Mouse (Mus musculus) heart, embryonic 16.5 days (tissue): ENCODE data around the gene Gm37240. TPM values are rescaled to one million over a fixed set of nuclear protein-coding genes. Genes with fewer than 3 reads are reported as not detected.
A peak's percentile ranks its signal among the peaks of the same experiment; 100 is the strongest.

Experiments used
- ATAC-seq: fragments of 200-750 bp; cut with Nextera tagmentation; replicated peaks from 2 replicates; pipeline ENCODE4 v1.8.0; 2017; ENCODE audit warnings: moderate number of reproducible peaks; ENCODE audit not compliant: insufficient read depth, low FRiP score; ENCODE audit errors: extremely low read depth
- H3K27ac ChIP-seq: fragments of 300-500 bp; sonication (generic); 2 replicates; pipeline ENCODE4 v1.5.1; 2014; ENCODE audit warnings: mild to moderate bottlenecking, low read length, control low read depth, moderate library complexity
- H3K27me3 ChIP-seq: fragments of 300-500 bp; sonication (generic); 2 replicates; pipeline ENCODE4 v1.6.1; 2014; ENCODE audit warnings: low read length, mixed read lengths; ENCODE audit not compliant: control insufficient read depth, insufficient read depth
- H3K36me3 ChIP-seq: fragments of 300-500 bp; sonication (generic); 2 replicates; pipeline ENCODE4 v1.6.1; 2014; ENCODE audit not compliant: control insufficient read depth, insufficient read depth
- H3K4me1 ChIP-seq: fragments of 300-500 bp; sonication (generic); 2 replicates; pipeline ENCODE4 v1.6.1; 2014; ENCODE audit warnings: low read length, mixed read lengths; ENCODE audit not compliant: control insufficient read depth, insufficient read depth
- H3K4me2 ChIP-seq: fragments of 300-500 bp; sonication (generic); 2 replicates; pipeline ENCODE4 v1.6.1; 2014; ENCODE audit warnings: low read depth, mild to moderate bottlenecking, control low read depth, low read length
- H3K4me3 ChIP-seq: fragments of 300-500 bp; sonication (generic); 2 replicates; pipeline ENCODE4 v1.5.1; 2014; ENCODE audit warnings: mild to moderate bottlenecking, control low read depth, low read length
- H3K9ac ChIP-seq: fragments of 300-500 bp; sonication (generic); 2 replicates; pipeline ENCODE4 v1.6.1; 2014; ENCODE audit warnings: low read length, control low read depth
- H3K9me3 ChIP-seq: fragments of 300-500 bp; sonication (generic); replicated peaks from 2 replicates; pipeline ENCODE4 v1.6.1; 2016; ENCODE audit warnings: low read length; ENCODE audit not compliant: control insufficient read depth
- WGBS: fragments of 180-500 bp; shearing (Covaris S2); extraction: QIAGEN DNeasy Blood & Tissue Kit; methylation state at CpG from one replicate; pipeline ENCODE4 v1.1.7; 2014; 5-methylcytosine and 5-hydroxymethylcytosine counted together
- polyA plus RNA-seq: library from polyadenylated mRNA; unstranded; fragments of >200 nt; fragmentation: Nextera tagmentation; extraction: Ambion mirVana; gene quantifications from 2 replicates; pipeline ENCODE4 v1.2.1, GENCODE M21; 2015

Gene Gm37240
- polyA plus RNA-seq, 1 experiment from 2014 or later: 18.4 TPM

DNA sequence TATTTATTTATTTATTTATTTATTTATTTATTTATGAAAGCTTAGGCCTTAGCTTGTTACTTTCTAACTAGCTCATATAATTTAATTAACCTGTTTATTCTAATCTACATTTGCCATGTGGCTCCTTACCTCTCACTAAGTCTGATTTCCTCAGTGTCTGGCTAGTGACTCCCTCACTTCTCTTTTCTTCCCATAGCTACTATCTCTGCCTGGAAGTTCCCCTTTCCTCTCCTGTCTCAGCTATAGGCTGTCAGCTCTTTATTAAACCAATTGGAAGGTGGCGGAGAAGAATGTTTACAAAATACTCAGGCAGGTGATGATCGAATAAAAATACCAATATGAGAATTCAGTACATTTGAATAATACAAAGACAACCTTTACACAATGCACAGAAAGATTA lies 1044.5 kb downstream of the Gm37240 start:
- no peak overlapping the region for H3K27ac ChIP-seq

DNA sequence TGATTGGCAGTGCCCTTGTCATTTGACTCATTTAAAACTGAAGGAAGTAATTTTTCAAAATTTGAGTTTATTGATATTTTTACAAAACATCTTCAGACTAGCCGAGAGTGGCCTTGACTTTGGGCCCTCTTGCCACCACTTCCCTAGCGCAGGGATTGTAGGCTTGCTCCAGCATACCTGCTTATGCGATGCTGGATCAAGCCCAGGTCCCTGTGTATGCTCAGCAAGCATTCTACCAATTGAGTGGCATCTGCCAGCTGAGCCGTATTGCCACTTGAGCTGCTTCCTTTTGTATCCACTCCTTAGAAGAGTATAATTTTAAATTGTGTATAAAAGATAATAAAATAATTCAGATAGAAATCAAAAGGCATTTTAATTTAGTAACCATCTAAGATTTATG lies 1046.0 kb downstream of the Gm37240 start:
- no peak overlapping the region for H3K9ac ChIP-seq
- H3K4me2 ChIP-seq: no peak overlapping the region
- no peak overlapping the region for H3K27ac ChIP-seq
- no peak overlapping the region for H3K4me3 ChIP-seq
- H3K27me3 ChIP-seq: no peaks in the 10 kb centered on the region
- no peaks in the 10 kb centered on the region for H3K36me3 ChIP-seq
- H3K4me1 ChIP-seq: no peaks in the 10 kb centered on the region
- ATAC-seq: no peak
- H3K9me3 ChIP-seq: no peaks in the 10 kb centered on the region
- 89% methylated on average over 4 of the region's 4 CpGs for WGBS

More for the DNA sequence above, 1044.5 kb downstream of the Gm37240 start:
- peaks cover 8% of the 10 kb centered on the region for H3K4me1 ChIP-seq
- H3K4me2 ChIP-seq: no peak overlapping the region
- no peaks in the 10 kb centered on the region for H3K36me3 ChIP-seq
- H3K9ac ChIP-seq: no peak overlapping the region
- H3K4me3 ChIP-seq: no peak overlapping the region
- H3K27me3 ChIP-seq: no peaks in the 10 kb centered on the region
- ATAC-seq: no peak
- 78% methylated on average over 2 of the region's 2 CpGs for WGBS
- no peaks in the 10 kb centered on the region for H3K9me3 ChIP-seq

- Histone ChIP-seq H3K27me3 (no peaks in the 10 kb centered on the region), H3K9me3 (no peaks in the 10 kb centered on the region), H3K4me1 (peaks cover 3% of the 10 kb centered on the region; the same call in 1 of the 2 replicates), H3K4me2 (no peak overlapping the region), H3K4me3 (no peak overlapping the region), H3K9ac (no peak overlapping the region), H3K27ac (no peak overlapping the region), H3K36me3 (no peaks in the 10 kb centered on the region)
- WGBS: 69% methylated on average over 5 of the region's 5 CpGs
- no peak for ATAC-seq
Observed at GRCm38 (mm10) chr3:84839499-84839898, 1047.8 kb downstream of the Gm37240 start.

DNA sequence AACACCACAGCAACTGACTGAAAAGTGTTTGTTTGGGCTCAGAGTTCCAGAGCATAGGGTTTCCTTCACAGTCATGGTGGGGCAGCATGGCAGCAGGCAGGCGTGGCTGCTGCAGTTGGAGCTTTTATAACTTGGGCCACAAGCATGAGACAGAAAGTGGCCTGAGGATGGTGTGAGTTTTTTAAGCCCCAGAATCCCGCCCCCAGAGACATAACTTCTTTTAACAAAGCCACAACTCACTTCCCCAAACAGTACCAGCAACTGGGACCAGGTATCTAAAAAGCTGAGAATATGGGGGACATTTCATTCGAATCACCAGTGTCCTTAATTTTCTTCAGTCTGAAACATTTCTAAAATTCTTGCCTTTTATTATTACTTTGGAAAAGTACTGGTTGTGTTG lies 1049.3 kb downstream of the Gm37240 start:
- H3K27me3 ChIP-seq: no peaks in the 10 kb centered on the region
- H3K27ac ChIP-seq: no peak overlapping the region
- H3K9ac ChIP-seq: no peak overlapping the region
- H3K4me1 ChIP-seq: peaks cover 3% of the 10 kb centered on the region; the same call in 1 of the 2 replicates
- no peaks in the 10 kb centered on the region for H3K9me3 ChIP-seq
- H3K4me2 ChIP-seq: no peak overlapping the region
- H3K4me3 ChIP-seq: no peak overlapping the region
- no peaks in the 10 kb centered on the region for H3K36me3 ChIP-seq
- WGBS: 88% methylated on average over 3 of the region's 3 CpGs
- no peak for ATAC-seq

DNA sequence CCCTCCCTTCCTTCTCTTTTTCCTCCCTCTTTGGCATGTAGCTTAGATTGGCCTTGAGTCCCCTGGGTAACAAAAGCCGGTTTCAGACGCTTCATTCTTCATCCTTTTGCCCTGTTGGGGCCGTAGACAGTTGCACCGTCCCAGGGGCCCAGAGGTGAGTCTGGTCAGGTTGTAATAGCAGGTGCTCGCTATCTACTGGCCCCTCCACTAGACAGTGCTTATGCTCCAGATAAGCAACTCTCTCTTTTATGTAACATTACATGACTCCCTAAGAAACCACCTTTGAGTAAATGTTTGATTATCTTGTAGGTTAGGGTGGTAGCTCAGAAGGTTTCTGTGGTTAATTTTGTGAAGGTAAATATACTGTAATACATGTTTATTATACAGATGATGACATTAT lies 1051.3 kb downstream of the Gm37240 start:
- Histone ChIP-seq H3K9me3 (no peaks in the 10 kb centered on the region), H3K27me3 (no peaks in the 10 kb centered on the region), H3K36me3 (no peaks in the 10 kb centered on the region), H3K4me3 (no peak overlapping the region), H3K9ac (no peak overlapping the region), H3K27ac (no peak overlapping the region), H3K4me1 (peaks cover 3% of the 10 kb centered on the region; the same call in 1 of the 2 replicates), H3K4me2 (no peak overlapping the region)
- WGBS: 67% methylated on average over 5 of the region's 5 CpGs
- ATAC-seq: no peak

DNA sequence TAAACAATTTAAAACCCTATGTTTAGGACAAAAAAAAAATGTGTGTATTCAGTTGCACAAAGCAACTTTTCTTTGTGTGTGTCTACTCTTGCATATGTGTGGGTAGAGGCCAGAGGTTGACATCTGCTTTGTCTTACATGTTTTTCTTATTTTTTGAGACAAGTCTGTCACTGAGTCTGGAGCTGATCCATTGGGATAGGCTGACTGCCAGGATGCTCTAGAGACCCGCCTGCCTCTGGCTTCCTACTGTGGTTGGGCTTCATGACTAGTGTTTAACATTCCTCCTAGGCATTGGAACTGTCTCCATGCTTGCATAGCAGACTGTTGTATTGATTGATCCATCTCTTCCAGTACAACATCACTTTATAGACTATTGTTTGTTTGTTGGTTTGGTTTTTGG lies 1058.0 kb downstream of the Gm37240 start:
- Histone ChIP-seq H3K4me1 (peaks cover 11% of the 10 kb centered on the region), H3K4me3 (no peak overlapping the region), H3K27ac (no peak overlapping the region), H3K36me3 (no peaks in the 10 kb centered on the region), H3K4me2 (no peak overlapping the region), H3K9me3 (no peaks in the 10 kb centered on the region), H3K27me3 (no peaks in the 10 kb centered on the region), H3K9ac (no peak overlapping the region)
- no peak for ATAC-seq
- WGBS: 69% methylated on average over 1 of the region's 1 CpGs

DNA sequence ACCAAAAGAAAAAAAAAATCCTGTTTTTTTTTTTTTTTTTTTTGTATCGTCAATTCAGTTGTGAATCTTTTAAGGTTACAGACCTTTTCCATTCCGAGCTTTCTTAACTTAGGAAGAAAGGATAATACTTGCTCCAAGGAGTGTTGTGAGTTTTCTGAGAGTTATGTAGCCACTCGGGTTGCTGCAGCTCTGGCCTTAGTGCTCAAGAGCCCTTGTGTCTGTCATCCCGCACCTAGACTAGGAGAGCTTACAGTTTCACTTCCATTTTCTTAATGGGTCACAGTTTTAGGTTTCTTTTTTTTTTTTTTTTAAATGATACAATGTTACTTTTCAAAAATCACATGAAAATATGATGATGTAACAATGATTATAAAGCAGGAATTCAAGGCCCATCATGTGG lies 1059.7 kb downstream of the Gm37240 start:
- H3K4me1 ChIP-seq: peaks cover 11% of the 10 kb centered on the region
- H3K27me3 ChIP-seq: no peaks in the 10 kb centered on the region
- no peak for ATAC-seq
- H3K4me3 ChIP-seq: no peak overlapping the region
- no peak overlapping the region for H3K27ac ChIP-seq
- H3K9ac ChIP-seq: no peak overlapping the region
- no peaks in the 10 kb centered on the region for H3K9me3 ChIP-seq
- H3K36me3 ChIP-seq: no peaks in the 10 kb centered on the region
- 80% methylated on average over 4 of the region's 4 CpGs for WGBS
- no peak overlapping the region for H3K4me2 ChIP-seq

- 83% methylated on average over 3 of the region's 3 CpGs for WGBS
Observed at GRCm38 (mm10) chr3:84826938-84827337, 1060.4 kb downstream of the Gm37240 start.

GRCm38 (mm10) chr3:84826405-84826804 lies 1060.9 kb downstream of the Gm37240 start:
- H3K9me3 ChIP-seq: no peaks in the 10 kb centered on the region
- WGBS: 28% methylated on average over 3 of the region's 3 CpGs
- H3K27me3 ChIP-seq: no peaks in the 10 kb centered on the region
- 0 out of 2 replicates have a peak overlapping the region, but pooled peaks have one; percentile 2 for H3K9ac ChIP-seq
- 0 out of 2 replicates have a peak overlapping the region, but pooled peaks have one; percentile 23 for H3K27ac ChIP-seq
- H3K4me1 ChIP-seq: peaks cover 11% of the 10 kb centered on the region
- H3K36me3 ChIP-seq: no peaks in the 10 kb centered on the region
- ATAC-seq: no peak; the same call in 1 of the 2 replicates
- H3K4me3 ChIP-seq: no peak overlapping the region
- 0 out of 2 replicates have a peak overlapping the region, but pooled peaks have one; percentile 12 for H3K4me2 ChIP-seq

More at GRCm38 (mm10) chr3:84826938-84827337, 1060.4 kb downstream of the Gm37240 start:
- no peak overlapping the region for H3K4me3 ChIP-seq
- no peaks in the 10 kb centered on the region for H3K9me3 ChIP-seq
- H3K4me1 ChIP-seq: peaks cover 11% of the 10 kb centered on the region
- H3K9ac ChIP-seq: no peak overlapping the region
- no peaks in the 10 kb centered on the region for H3K36me3 ChIP-seq
- no peak overlapping the region; the same call in 1 of the 2 replicates for H3K27ac ChIP-seq
- 0 out of 2 replicates have a peak overlapping the region, but pooled peaks have one; percentile 12 for H3K4me2 ChIP-seq
- H3K27me3 ChIP-seq: no peaks in the 10 kb centered on the region
- ATAC-seq: no peak
